Mouse (Mus musculus): Measurements from ENCODE around the gene Fam186b. TPM values are rescaled to one million over a fixed set of nuclear protein-coding genes. Genes with fewer than 3 reads are reported as not detected.

Fam186b gene
- polyA plus RNA-seq, 1 experiment from 2014 or later, result not detected

DNA sequence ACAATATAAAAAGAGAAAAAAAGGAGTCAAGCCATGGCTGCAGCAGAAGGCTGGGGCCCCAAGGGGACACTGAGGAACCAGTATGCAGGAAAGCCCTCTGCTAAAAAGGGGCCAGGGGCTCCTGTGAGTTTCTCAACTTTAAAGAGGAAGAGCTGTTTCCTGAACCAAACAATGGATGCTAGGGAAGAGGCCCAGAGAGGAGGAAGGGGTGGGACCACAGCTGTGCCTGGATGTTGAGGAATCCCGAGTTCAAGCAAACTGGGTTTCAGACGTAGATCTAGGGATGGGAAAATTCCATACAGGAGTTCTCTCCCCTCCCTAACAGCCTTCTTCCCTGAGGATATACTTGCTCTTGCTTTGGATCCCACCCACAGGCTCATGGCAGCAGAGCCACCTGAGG lies 30.7 kb upstream of the Fam186b start:
- peaks cover 10% of the 10 kb centered on the region for H3K36me3 ChIP-seq (ENCODE audit: control insufficient read depth, insufficient read depth, low read length)
- H3K4me1 ChIP-seq (replicated peaks; ENCODE audit: control insufficient read depth, insufficient read depth), result no peaks in the 10 kb centered on the region
- H3K27ac ChIP-seq (replicated peaks), result no peak overlapping the region
- no peak overlapping the region for H3K4me2 ChIP-seq (replicated peaks; ENCODE audit: low read depth)
- WGBS, result 40% methylated on average over 2 of the region's 2 CpGs
- no peaks in the 10 kb centered on the region for H3K27me3 ChIP-seq (ENCODE audit: control insufficient read depth, insufficient read depth, low read length)
- no peak overlapping the region for H3K4me3 ChIP-seq (ENCODE audit: low read depth, low read length)
- no peak overlapping the region for H3K9ac ChIP-seq (ENCODE audit: low read length)
- ATAC-seq (ENCODE audit: low FRiP score, low TSS enrichment), result no peak
- H3K9me3 ChIP-seq (ENCODE audit: control insufficient read depth, low read length), result no peaks in the 10 kb centered on the region
- DNase-seq (ENCODE audit: low spot score), result no peak
- no peak for TF ChIP-seq EP300 (optimal IDR thresholded peaks at IDR 0.05)
- TF ChIP-seq CTCF (IDR thresholded peaks at IDR 0.05; ENCODE audit: low read depth), result no peak

DNA sequence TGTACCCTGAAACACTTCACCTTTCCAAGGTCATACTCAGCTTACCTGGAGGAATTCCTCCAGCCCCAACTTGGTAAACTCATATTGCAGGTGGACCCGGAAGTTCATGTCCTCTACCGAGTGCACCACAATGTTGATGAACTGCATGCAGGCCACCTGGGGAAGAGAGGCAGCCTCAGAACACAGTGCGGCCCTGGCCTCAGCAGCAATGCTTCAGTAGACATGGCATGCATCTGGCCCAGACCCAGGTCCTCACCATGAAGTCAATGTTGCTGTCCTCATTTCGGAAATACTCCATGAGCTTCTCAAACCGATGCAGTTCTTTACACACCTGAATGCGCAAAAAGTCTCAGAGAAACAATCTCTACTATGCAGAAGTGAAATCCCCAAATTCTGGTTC lies 29.9 kb upstream of the Fam186b start:
- Histone ChIP-seq H3K4me1 (replicated peaks; ENCODE audit: control insufficient read depth, insufficient read depth) (no peaks in the 10 kb centered on the region), H3K4me3 (ENCODE audit: low read depth, low read length) (no peak overlapping the region), H3K27me3 (ENCODE audit: control insufficient read depth, insufficient read depth, low read length) (no peaks in the 10 kb centered on the region), H3K9me3 (ENCODE audit: control insufficient read depth, low read length) (no peaks in the 10 kb centered on the region), H3K9ac (ENCODE audit: low read length) (no peak overlapping the region), H3K36me3 (ENCODE audit: control insufficient read depth, insufficient read depth, low read length) (peaks cover 17% of the 10 kb centered on the region), H3K27ac (replicated peaks) (no peak overlapping the region), H3K4me2 (replicated peaks; ENCODE audit: low read depth) (no peak overlapping the region)
- 91% methylated on average over 6 of the region's 6 CpGs for WGBS
- DNase-seq (ENCODE audit: low spot score) (no peak), ATAC-seq (ENCODE audit: low FRiP score, low TSS enrichment) (no peak)
- TF ChIP-seq EP300 (optimal IDR thresholded peaks at IDR 0.05) (no peak), CTCF (IDR thresholded peaks at IDR 0.05; ENCODE audit: low read depth) (no peak)

DNA sequence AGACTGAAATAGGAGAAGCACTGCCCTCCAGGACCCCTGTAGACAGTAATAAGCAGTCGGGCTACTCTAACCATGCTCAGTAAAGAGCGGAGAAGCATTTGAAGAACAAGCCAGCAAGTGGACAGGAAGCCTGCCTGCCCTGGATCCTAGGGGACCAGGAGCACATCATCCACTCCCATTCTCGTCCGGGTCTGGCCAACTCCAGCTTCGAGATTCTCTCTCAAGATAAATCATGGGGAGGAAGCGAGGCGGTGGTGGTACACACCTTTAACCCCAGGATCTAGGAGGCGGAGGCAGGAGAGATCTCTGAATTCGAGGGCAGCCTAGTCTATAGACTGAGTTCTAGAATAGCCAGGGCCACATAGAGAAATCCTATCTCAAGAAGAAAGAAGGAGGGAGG lies 28.5 kb upstream of the Fam186b start:
- H3K27ac ChIP-seq (replicated peaks), result no peak overlapping the region
- no peaks in the 10 kb centered on the region for H3K9me3 ChIP-seq (ENCODE audit: control insufficient read depth, low read length)
- H3K9ac ChIP-seq (ENCODE audit: low read length), result no peak overlapping the region
- 81% methylated on average over 9 of the region's 9 CpGs for WGBS
- TF ChIP-seq EP300 (optimal IDR thresholded peaks at IDR 0.05) (no peak), CTCF (IDR thresholded peaks at IDR 0.05; ENCODE audit: low read depth) (no peak)
- no peaks in the 10 kb centered on the region for H3K27me3 ChIP-seq (ENCODE audit: control insufficient read depth, insufficient read depth, low read length)
- peaks cover 17% of the 10 kb centered on the region for H3K36me3 ChIP-seq (ENCODE audit: control insufficient read depth, insufficient read depth, low read length)
- H3K4me3 ChIP-seq (ENCODE audit: low read depth, low read length), result no peak overlapping the region
- no peak for DNase-seq (ENCODE audit: low spot score)
- ATAC-seq (ENCODE audit: low FRiP score, low TSS enrichment), result no peak
- no peaks in the 10 kb centered on the region for H3K4me1 ChIP-seq (replicated peaks; ENCODE audit: control insufficient read depth, insufficient read depth)
- no peak overlapping the region for H3K4me2 ChIP-seq (replicated peaks; ENCODE audit: low read depth)

DNA sequence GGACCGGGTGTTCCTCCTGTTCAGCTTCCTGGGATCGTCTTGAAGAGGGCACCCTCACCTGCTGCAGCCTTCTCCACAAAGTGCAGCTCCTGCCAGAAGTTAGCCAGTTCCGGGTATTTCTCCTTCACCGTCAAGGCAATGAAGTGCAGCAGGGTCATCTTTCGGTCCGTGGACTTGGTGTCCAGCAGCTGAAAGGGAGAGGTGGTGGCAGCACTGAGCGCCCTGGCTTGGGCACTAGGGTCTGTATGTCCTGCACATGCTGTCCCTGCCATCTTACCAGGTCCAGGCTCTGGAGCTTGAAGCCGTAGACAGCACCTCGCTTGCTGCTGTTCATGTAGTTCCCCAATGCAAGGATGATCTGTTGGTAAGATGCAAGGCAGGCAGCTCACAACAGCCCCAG lies 25.3 kb upstream of the Fam186b start:
- H3K9me3 ChIP-seq (ENCODE audit: control insufficient read depth, low read length), result no peaks in the 10 kb centered on the region
- no peaks in the 10 kb centered on the region for H3K27me3 ChIP-seq (ENCODE audit: control insufficient read depth, insufficient read depth, low read length)
- TF ChIP-seq CTCF (IDR thresholded peaks at IDR 0.05; ENCODE audit: low read depth) (no peak), EP300 (optimal IDR thresholded peaks at IDR 0.05) (no peak)
- H3K4me3 ChIP-seq (ENCODE audit: low read depth, low read length), result no peak overlapping the region
- H3K4me1 ChIP-seq (replicated peaks; ENCODE audit: control insufficient read depth, insufficient read depth), result no peaks in the 10 kb centered on the region
- 79% methylated on average over 9 of the region's 9 CpGs for WGBS
- no peak for ATAC-seq (ENCODE audit: low FRiP score, low TSS enrichment)
- DNase-seq (ENCODE audit: low spot score), result no peak
- peaks cover 29% of the 10 kb centered on the region for H3K36me3 ChIP-seq (ENCODE audit: control insufficient read depth, insufficient read depth, low read length)
- H3K4me2 ChIP-seq (replicated peaks; ENCODE audit: low read depth), result no peak overlapping the region
- no peak overlapping the region for H3K9ac ChIP-seq (ENCODE audit: low read length)
- H3K27ac ChIP-seq (replicated peaks), result no peak overlapping the region

DNA sequence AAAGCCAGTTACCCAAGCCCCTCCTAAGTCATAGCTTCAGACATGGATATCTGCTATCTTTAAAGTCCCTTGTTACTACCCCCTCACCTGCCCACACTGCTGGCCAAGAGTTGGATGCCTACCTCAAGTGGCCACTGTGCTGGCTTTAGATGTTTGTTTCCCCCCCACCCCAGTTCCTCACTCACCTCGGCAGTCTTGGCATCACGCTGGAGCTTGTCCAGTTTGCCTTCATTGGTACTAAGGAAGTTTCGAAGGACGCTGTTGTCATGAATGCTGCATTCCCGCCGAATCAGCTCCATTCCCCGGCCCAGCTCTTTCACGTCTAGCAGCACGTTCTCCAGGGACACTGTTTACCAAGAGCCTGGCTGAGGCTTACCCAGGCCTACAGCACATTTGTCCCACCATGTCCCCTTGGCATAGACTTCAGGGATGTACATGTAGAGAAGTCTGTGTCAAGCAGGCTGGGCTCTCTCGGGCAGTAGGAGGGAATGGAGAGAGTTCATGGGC lies 24.5 kb upstream of the Fam186b start:
- H3K4me2 ChIP-seq (replicated peaks; ENCODE audit: low read depth), result no peak overlapping the region
- 68% methylated on average over 10 of the region's 10 CpGs for WGBS
- H3K36me3 ChIP-seq (ENCODE audit: control insufficient read depth, insufficient read depth, low read length), result peaks cover 32% of the 10 kb centered on the region
- H3K4me3 ChIP-seq (ENCODE audit: low read depth, low read length), result no peak overlapping the region
- no peaks in the 10 kb centered on the region for H3K27me3 ChIP-seq (ENCODE audit: control insufficient read depth, insufficient read depth, low read length)
- H3K4me1 ChIP-seq (replicated peaks; ENCODE audit: control insufficient read depth, insufficient read depth), result no peaks in the 10 kb centered on the region
- H3K27ac ChIP-seq (replicated peaks), result 0 out of 2 replicates have a peak overlapping the region, but pooled peaks have one; percentile 40
- H3K9ac ChIP-seq (ENCODE audit: low read length), result no peak overlapping the region
- no peaks in the 10 kb centered on the region for H3K9me3 ChIP-seq (ENCODE audit: control insufficient read depth, low read length)
- ATAC-seq (ENCODE audit: low FRiP score, low TSS enrichment) (no peak), DNase-seq (ENCODE audit: low spot score) (no peak)
- TF ChIP-seq CTCF (IDR thresholded peaks at IDR 0.05; ENCODE audit: low read depth) (no peak), EP300 (optimal IDR thresholded peaks at IDR 0.05) (no peak)

DNA sequence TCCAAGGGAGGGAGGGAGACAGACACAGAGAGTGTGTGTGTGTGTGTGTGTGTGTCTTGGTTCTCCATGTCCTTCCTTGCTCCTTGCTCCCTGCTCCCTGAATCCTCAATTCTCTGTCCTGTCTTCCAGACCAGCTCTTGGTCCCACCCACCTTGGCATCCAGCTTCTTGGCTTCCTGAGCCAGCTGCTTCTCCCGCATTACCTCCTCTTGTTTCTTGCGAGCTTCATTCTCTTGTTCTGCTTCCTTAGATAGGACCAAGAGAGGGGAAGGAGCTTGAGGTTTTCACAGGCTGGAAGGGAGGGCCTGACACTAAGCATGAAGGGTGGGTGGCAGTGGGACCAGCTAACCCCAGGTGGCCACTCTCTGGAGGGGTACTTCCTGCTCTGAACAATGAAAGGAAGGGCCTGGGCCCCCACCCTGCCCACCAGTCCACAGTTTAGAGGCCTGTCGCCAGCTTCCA lies 23.8 kb upstream of the Fam186b start:
- H3K36me3 ChIP-seq (ENCODE audit: control insufficient read depth, insufficient read depth, low read length), result peaks cover 38% of the 10 kb centered on the region
- no peaks in the 10 kb centered on the region for H3K4me1 ChIP-seq (replicated peaks; ENCODE audit: control insufficient read depth, insufficient read depth)
- no peak overlapping the region for H3K9ac ChIP-seq (ENCODE audit: low read length)
- WGBS, result 45% methylated on average over 3 of the region's 3 CpGs
- no peaks in the 10 kb centered on the region for H3K27me3 ChIP-seq (ENCODE audit: control insufficient read depth, insufficient read depth, low read length)
- no peak overlapping the region for H3K4me3 ChIP-seq (ENCODE audit: low read depth, low read length)
- H3K4me2 ChIP-seq (replicated peaks; ENCODE audit: low read depth), result no peak overlapping the region
- H3K9me3 ChIP-seq (ENCODE audit: control insufficient read depth, low read length), result no peaks in the 10 kb centered on the region
- ATAC-seq (ENCODE audit: low FRiP score, low TSS enrichment) (no peak), DNase-seq (ENCODE audit: low spot score) (no peak)
- H3K27ac ChIP-seq (replicated peaks), result peak overlapping the region; percentile 61
- TF ChIP-seq EP300 (optimal IDR thresholded peaks at IDR 0.05) (no peak), CTCF (IDR thresholded peaks at IDR 0.05; ENCODE audit: low read depth) (no peak)

All from stomach, postnatal 0 days (tissue).